Mouse (Mus musculus) hindbrain, embryonic 14.5 days (tissue): ENCODE data around the gene Sim2. TPM values are rescaled to one million over a fixed set of nuclear protein-coding genes. Genes with fewer than 3 reads are reported as not detected.

Experiments
- ATAC-seq: fragments of 200-750 bp; cut with Nextera tagmentation; 2 replicates; pipeline ENCODE4 v1.8.0; 2017; ENCODE audit warnings: moderate number of reproducible peaks, mild to moderate bottlenecking, moderate TSS enrichment, moderate library complexity; ENCODE audit not compliant: low FRiP score
- DNase-seq: peaks from one replicate; pipeline ENCODE4 v3.0.0-alpha.2; 2015; ENCODE audit warnings: low spot score
- H3K27ac ChIP-seq: fragments of 300-500 bp; sonication (generic); 2 replicates; pipeline ENCODE4 v1.5.1; 2014; ENCODE audit warnings: mild to moderate bottlenecking, moderate library complexity
- H3K27me3 ChIP-seq: fragments of 300-500 bp; sonication (generic); 2 replicates; pipeline ENCODE4 v1.6.1; 2014; ENCODE audit warnings: mild to moderate bottlenecking, low read length, mixed read lengths; ENCODE audit not compliant: control insufficient read depth, insufficient read depth
- H3K36me3 ChIP-seq: fragments of 300-500 bp; sonication (generic); replicated peaks from 2 replicates; pipeline ENCODE4 v1.6.1; 2014; ENCODE audit not compliant: control insufficient read depth, insufficient read depth
- H3K4me1 ChIP-seq: fragments of 300-500 bp; sonication (generic); replicated peaks from 2 replicates; pipeline ENCODE4 v1.6.1; 2014; ENCODE audit warnings: antibody characterized with exemption, low read length, mixed read lengths; ENCODE audit not compliant: control insufficient read depth, insufficient read depth
- H3K4me2 ChIP-seq: fragments of 300-500 bp; sonication (generic); replicated peaks from 2 replicates; pipeline ENCODE4 v1.6.1; 2014; ENCODE audit warnings: mild to moderate bottlenecking, moderate library complexity
- H3K4me3 ChIP-seq: fragments of 300-500 bp; sonication (generic); replicated peaks from 2 replicates; pipeline ENCODE4 v1.5.1; 2014; ENCODE audit warnings: mild to moderate bottlenecking, low read length
- H3K9ac ChIP-seq: fragments of 300-500 bp; sonication (generic); 2 replicates; pipeline ENCODE4 v1.6.1; 2014
- H3K9me3 ChIP-seq: fragments of 300-500 bp; sonication (generic); 2 replicates; pipeline ENCODE4 v1.6.1; 2016; ENCODE audit warnings: low read length; ENCODE audit not compliant: control insufficient read depth
- WGBS: fragments of 180-500 bp; shearing (Covaris S2); extraction: QIAGEN DNeasy Blood & Tissue Kit; methylation state at CpG from one replicate; pipeline ENCODE4 v1.1.7; 2014; 5-methylcytosine and 5-hydroxymethylcytosine counted together
- microRNA-seq: library from miRNA; unstranded; fragments of <30 nt; microRNA quantifications from one replicate; pipeline ENCODE4, GENCODE M21; 2016
- polyA plus RNA-seq: library from polyadenylated mRNA; unstranded; fragments of >200 nt; fragmentation: Nextera tagmentation; extraction: Ambion mirVana; gene quantifications from 2 replicates; pipeline ENCODE4 v1.2.1, GENCODE M21; 2014

Sim2 gene
- polyA plus RNA-seq, 1 experiment from 2014 or later, result 0.04 TPM

DNA sequence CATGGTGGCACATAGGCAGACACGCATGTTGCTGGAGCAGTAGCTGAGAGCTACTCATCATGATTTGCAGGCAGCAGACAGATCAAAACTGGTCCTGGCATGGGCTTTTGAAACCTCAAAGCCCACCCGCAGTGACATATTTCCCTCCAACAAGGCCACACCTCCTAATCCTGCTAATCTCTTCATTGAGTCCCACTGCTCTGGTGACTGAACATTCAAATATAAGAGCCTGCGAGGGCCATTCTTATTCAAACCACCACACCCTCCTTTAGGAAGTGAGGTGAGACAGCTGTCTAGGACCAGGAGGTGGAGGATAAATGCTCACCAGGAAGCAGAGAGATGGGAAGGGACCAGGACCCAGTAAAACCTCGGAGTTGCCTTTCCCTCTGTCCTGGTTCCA lies 85.5 kb downstream of the Sim2 start:
- no peak overlapping the region for H3K4me2 ChIP-seq
- no peaks in the 10 kb centered on the region for H3K9me3 ChIP-seq
- WGBS, result 35% methylated on average over 4 of the region's 4 CpGs
- no peak overlapping the region for H3K9ac ChIP-seq
- H3K4me1 ChIP-seq, result no peaks in the 10 kb centered on the region
- no peak overlapping the region for H3K27ac ChIP-seq
- no peaks in the 10 kb centered on the region; the same call in 1 of the 2 replicates for H3K27me3 ChIP-seq
- no peak for ATAC-seq
- no peak overlapping the region for H3K4me3 ChIP-seq
- no peaks in the 10 kb centered on the region for H3K36me3 ChIP-seq
- no peak for DNase-seq

DNA sequence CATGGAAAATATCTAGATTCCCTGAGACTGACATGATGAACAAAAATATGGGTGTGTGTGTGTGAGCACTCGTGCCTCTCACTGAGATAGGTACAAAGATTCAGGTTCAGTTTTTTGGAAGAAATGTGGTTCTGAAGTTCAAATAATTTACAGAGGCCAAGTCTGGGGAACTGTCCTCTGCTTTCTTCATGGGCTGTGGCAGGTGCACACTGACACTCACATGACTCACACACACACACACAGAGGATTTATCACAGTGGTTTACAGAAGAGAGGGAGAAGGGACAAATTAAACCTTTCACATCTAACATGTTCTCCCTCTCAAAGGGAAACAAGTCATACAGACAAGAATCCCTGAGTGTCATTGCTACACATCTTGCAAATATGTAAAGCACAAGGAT lies 88.6 kb downstream of the Sim2 start:
- no peak for DNase-seq
- Histone ChIP-seq H3K9me3 (no peaks in the 10 kb centered on the region), H3K27me3 (peaks cover 13% of the 10 kb centered on the region), H3K4me1 (no peaks in the 10 kb centered on the region), H3K4me2 (no peak overlapping the region), H3K27ac (no peak overlapping the region), H3K36me3 (no peaks in the 10 kb centered on the region), H3K9ac (no peak overlapping the region), H3K4me3 (no peak overlapping the region)
- 97% methylated on average over 1 of the region's 1 CpGs for WGBS
- ATAC-seq, result no peak

DNA sequence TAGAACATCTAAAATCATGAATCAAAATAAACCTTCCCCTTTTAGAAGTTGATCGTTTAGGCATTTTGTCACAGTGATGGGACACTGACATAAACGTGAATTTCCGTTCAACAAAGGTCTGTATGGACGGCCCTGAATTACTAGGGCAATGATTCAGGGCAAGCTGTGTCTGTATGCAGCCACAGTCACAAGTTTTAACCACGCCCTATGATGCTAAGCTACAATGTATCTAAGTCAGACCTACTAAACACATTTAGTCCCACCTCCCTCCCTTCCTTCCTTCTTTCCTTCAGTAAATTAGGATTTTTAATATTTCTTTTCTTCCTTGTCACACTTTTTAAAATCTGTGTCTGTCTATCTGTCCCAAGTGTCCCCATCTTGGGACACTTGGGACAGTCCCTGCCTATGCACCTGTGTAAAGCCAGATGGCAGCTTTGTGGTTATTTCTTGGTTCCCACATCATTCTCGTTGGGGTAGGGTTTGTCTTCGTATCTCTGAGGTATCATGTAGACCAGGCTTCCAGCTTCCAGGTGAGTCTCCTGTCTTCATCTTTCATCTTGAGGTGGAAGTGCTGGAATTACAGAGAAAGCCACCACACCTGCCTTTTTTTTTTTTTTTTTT lies 90.7 kb downstream of the Sim2 start:
- H3K4me1 ChIP-seq, result peaks cover 17% of the 10 kb centered on the region
- no peak overlapping the region for H3K27ac ChIP-seq
- no peak overlapping the region for H3K9ac ChIP-seq
- ATAC-seq, result no peak
- WGBS, result 81% methylated on average over 7 of the region's 7 CpGs
- no peaks in the 10 kb centered on the region for H3K36me3 ChIP-seq
- no peak for DNase-seq
- no peak overlapping the region for H3K4me3 ChIP-seq
- no peak overlapping the region for H3K4me2 ChIP-seq
- peaks cover 16% of the 10 kb centered on the region for H3K27me3 ChIP-seq
- H3K9me3 ChIP-seq, result no peaks in the 10 kb centered on the region

Small RNAs within 50 kb of the gene (microRNA-seq; reads per million reads assigned to microRNA genes)
- gene Gm23062, result not detected

Other genes starting within 250 kb of the Sim2 start
- gene Chaf1b, start 201.0 kb upstream of the Sim2 start, polyA plus RNA-seq, result 19.9 and 21.2 TPM in 2 replicates
- gene Cldn14, start 76.1 kb upstream of the Sim2 start, polyA plus RNA-seq, result not detected in 2 replicates
- gene Hlcs, start 228.6 kb downstream of the Sim2 start, polyA plus RNA-seq, result 6.7 and 7.7 TPM in 2 replicates
- gene Ripply3, start 243.5 kb downstream of the Sim2 start, polyA plus RNA-seq, result 0.76 and 1.3 TPM in 2 replicates